Mouse (Mus musculus) CH12.LX (cell line): Measurements from ENCODE around the gene 1600014C10Rik. TPM values are rescaled to one million over a fixed set of nuclear protein-coding genes. Genes with fewer than 3 reads are reported as not detected.
A peak's percentile ranks its signal among the peaks of the same experiment; 100 is the strongest.

Source experiments
- DNase-seq: peaks from one replicate; pipeline ENCODE4 v3.0.0-alpha.2; 2013; ENCODE audit errors: extremely low read depth
- H3K27ac ChIP-seq: 2 replicates; pipeline ENCODE4 v1.5.1; 2012; ENCODE audit warnings: low read depth, mild to moderate bottlenecking, control low read depth, moderate library complexity; ENCODE audit not compliant: insufficient read depth
- H3K27me3 ChIP-seq: replicated peaks from 2 replicates; pipeline ENCODE3; 2012; ENCODE audit warnings: inconsistent platforms
- H3K36me3 ChIP-seq, 2 experiments: replicated peaks in 1 of 2; 2 replicates each; pipeline versions ENCODE3 to v1.6.1; 2012; ENCODE audit warnings: inconsistent platforms in 1 of 2, low read length in 1 of 2, mild to moderate bottlenecking in 1 of 2, mixed read lengths in 1 of 2, moderate library complexity in 1 of 2; ENCODE audit not compliant: control insufficient read depth in 1 of 2, insufficient read depth in 1 of 2
- H3K4me1 ChIP-seq, 2 experiments: 2 replicates each; pipeline ENCODE4 v1.6.1; 2012; ENCODE audit warnings: inconsistent platforms in 1 of 2, moderate library complexity in 1 of 2; ENCODE audit not compliant: insufficient read depth in 2 of 2, control insufficient read depth in 1 of 2
- H3K4me2 ChIP-seq: 2 replicates; pipeline ENCODE4 v1.6.1; 2012; ENCODE audit warnings: low read depth, mild to moderate bottlenecking, control low read depth; ENCODE audit not compliant: poor library complexity, insufficient read depth, severe bottlenecking
- H3K4me3 ChIP-seq, 3 experiments: fragments of 150-350 bp in 1 of 3; sonication (generic) in 1 of 3; replicated peaks in 1 of 3; 2 replicates each; pipeline versions ENCODE3 to v1.5.1; 2011 to 2012; ENCODE audit warnings: low read depth in 2 of 3, low read length in 2 of 3, mild to moderate bottlenecking in 2 of 3, moderate library complexity in 2 of 3, control low read depth in 1 of 3, improper control_type of control experiment in 1 of 3, inconsistent platforms in 1 of 3, mixed read lengths in 1 of 3; ENCODE audit not compliant: poor library complexity in 1 of 3
- H3K79me2 ChIP-seq: replicated peaks from 2 replicates; pipeline ENCODE4 v1.6.1; 2012; ENCODE audit warnings: mild to moderate bottlenecking, moderate library complexity; ENCODE audit not compliant: control insufficient read depth, poor library complexity, insufficient read depth, severe bottlenecking; ENCODE audit errors: extremely low read depth
- H3K9ac ChIP-seq: 2 replicates; pipeline ENCODE4 v1.6.1; 2012; ENCODE audit warnings: low read depth, mild to moderate bottlenecking, control low read depth, moderate library complexity; ENCODE audit not compliant: insufficient read depth
- H3K9me3 ChIP-seq: replicated peaks from 2 replicates; pipeline ENCODE3; 2012; ENCODE audit warnings: low read length, inconsistent platforms, mixed read lengths
- ELF1 ChIP-seq: IDR thresholded peaks from 2 replicates; pipeline ENCODE4 v1.6.1; 2014; ENCODE audit warnings: low read depth, mild to moderate bottlenecking, inconsistent platforms, low read length, improper control_type of control experiment
- EP300 ChIP-seq: IDR thresholded peaks from 2 replicates; pipeline ENCODE4 v1.6.1; 2011; ENCODE audit warnings: low read length, improper control_type of control experiment
- JUND ChIP-seq: conservative IDR thresholded peaks from 2 replicates; pipeline ENCODE4 v1.6.1; 2011; ENCODE audit warnings: low read depth, low read length, improper control_type of control experiment
- KAT2A ChIP-seq: IDR thresholded peaks from 2 replicates; pipeline ENCODE4 v1.6.1; 2012; ENCODE audit warnings: low read length, improper control_type of control experiment, inconsistent platforms; ENCODE audit not compliant: insufficient replicate concordance
- MAFK ChIP-seq: IDR thresholded peaks from 2 replicates; pipeline ENCODE4 v1.6.1; 2011; ENCODE audit warnings: low read length, improper control_type of control experiment; ENCODE audit not compliant: insufficient replicate concordance
- MAX ChIP-seq: IDR thresholded peaks from 2 replicates; pipeline ENCODE4 v1.6.1; 2011; ENCODE audit warnings: low read length, improper control_type of control experiment
- MAZ ChIP-seq: IDR thresholded peaks from 2 replicates; pipeline ENCODE4 v1.6.1; 2012; ENCODE audit warnings: low read depth, mild to moderate bottlenecking, inconsistent platforms, low read length, improper control_type of control experiment, moderate library complexity
- MXI1 ChIP-seq: IDR thresholded peaks from 2 replicates; pipeline ENCODE4 v1.6.1; 2011; ENCODE audit warnings: mild to moderate bottlenecking, low read depth, low read length, improper control_type of control experiment
- NRF1 ChIP-seq: IDR thresholded peaks from 2 replicates; pipeline ENCODE4 v1.6.1; 2014; ENCODE audit warnings: low read depth, mild to moderate bottlenecking, inconsistent platforms, low read length, improper control_type of control experiment, moderate library complexity
- POLR2A ChIP-seq: IDR thresholded peaks from 2 replicates; pipeline ENCODE4 v1.6.1; 2011; ENCODE audit warnings: low read depth, mild to moderate bottlenecking, improper control_type of control experiment, low read length
- RAD21 ChIP-seq: IDR thresholded peaks from 2 replicates; pipeline ENCODE4 v1.6.1; 2011; ENCODE audit warnings: low read depth, mild to moderate bottlenecking, low read length, improper control_type of control experiment, moderate library complexity
- SIN3A ChIP-seq: IDR thresholded peaks from 2 replicates; pipeline ENCODE4 v1.6.1; 2012; ENCODE audit warnings: low read length, improper control_type of control experiment, inconsistent platforms
- UBTF ChIP-seq: IDR thresholded peaks from 2 replicates; pipeline ENCODE4 v1.6.1; 2012; ENCODE audit warnings: low read depth, mild to moderate bottlenecking, inconsistent platforms, low read length, improper control_type of control experiment, moderate library complexity
- USF1 ChIP-seq: IDR thresholded peaks from 2 replicates; pipeline ENCODE4 v1.6.1; 2014; ENCODE audit warnings: low read depth, mild to moderate bottlenecking, inconsistent platforms, low read length, improper control_type of control experiment
- ZC3H11A ChIP-seq: IDR thresholded peaks from 2 replicates; pipeline ENCODE4 v1.6.1; 2012; ENCODE audit warnings: low read depth, mild to moderate bottlenecking, inconsistent platforms, low read length, improper control_type of control experiment
- ZKSCAN1 ChIP-seq: IDR thresholded peaks from 2 replicates; pipeline ENCODE4 v1.6.1; 2012; ENCODE audit warnings: low read depth, inconsistent platforms, low read length, improper control_type of control experiment, borderline replicate concordance
- ZMIZ1 ChIP-seq: IDR thresholded peaks from 2 replicates; pipeline ENCODE4 v1.6.1; 2012; ENCODE audit warnings: low read depth, mild to moderate bottlenecking, inconsistent platforms, low read length, improper control_type of control experiment
- dilution Hi-C: fragments of 300-500 bp; cut with MboI; formaldehyde crosslinking; loops from 2 replicates; pipeline ENCODE4 v1.14.3; 2020; ENCODE audit warnings: low sequenced_read_pairs; ENCODE audit not compliant: extremely low pct_unique_long_range_greater_than_20kb, extremely low pct_ligation_motif_present
- in situ Hi-C: fragments of 300-500 bp; cut with MboI; formaldehyde crosslinking; loops from 3 replicates; pipeline ENCODE4 v1.14.3; 2019; ENCODE audit warnings: low sequenced_read_pairs, low pct_ligation_motif_present, low pct_unique_long_range_greater_than_20kb, mixed read lengths
- polyA plus RNA-seq: library from polyadenylated mRNA; unstranded; fragments of >175 nt; gene quantifications from 2 replicates; pipeline ENCODE4 v1.2.1, GENCODE M21; 2012; ENCODE audit warnings: low read depth; ENCODE audit not compliant: insufficient read length
- total RNA-seq, 2 experiments: library from RNA; depleted of rRNA; stranded (reverse); fragments of 300-350 nt in 1 of 2; fragments of >200 nt in 1 of 2; gene quantifications; 2 replicates each; pipeline ENCODE4 v1.2.3; 2012 to 2014

The 1600014C10Rik gene
- total RNA-seq (2012; rRNA removed), result 7.4 and 8.1 TPM in 2 replicates
- 9.7 and 10.3 TPM in 2 replicates for total RNA-seq (2014; rRNA removed)
- polyA plus RNA-seq, result 9.4 and 10.6 TPM in 2 replicates

GRCm38 (mm10) chr7:38182962-38183687 lies at the start of gene 1600014C10Rik:
TSS of gene 1600014C10Rik (plus strand) at chr7:38183217.
- dilution Hi-C loops, result no loop called here
- Histone ChIP-seq H3K9me3 (no peaks in the 10 kb centered on the region), H3K4me3 (peak within 1 kb of the TSS; percentile 69 to 84 (median 81)), H3K79me2 (no peaks in the 10 kb centered on the region), H3K27me3 (no peaks in the 10 kb centered on the region), H3K27ac (peak within 1 kb of the TSS; percentile 52; the same call in 1 of the 2 replicates), H3K9ac (peak within 1 kb of the TSS; percentile 66), H3K4me2 (peak within 1 kb of the TSS; percentile 92)
- in situ Hi-C loops, result no loop called here
- peak; percentile 53 for DNase-seq
- no peak for TF ChIP-seq RAD21
- TF ChIP-seq ZKSCAN1, result no peak
- no peak for TF ChIP-seq JUND
- peak; percentile 67; the same call in 1 of the 2 replicates for TF ChIP-seq SIN3A
- no peak for TF ChIP-seq UBTF
- no peak for TF ChIP-seq POLR2A
- TF ChIP-seq ZC3H11A, result no peak
- TF ChIP-seq MXI1, result no peak
- no peak for TF ChIP-seq NRF1
- TF ChIP-seq MAZ, result 0 out of 2 replicates have a peak, but pooled peaks have one; percentile 23
- TF ChIP-seq, all 38 proteins: peak for 2
- peaks cover 0 to 7% of the 10 kb centered on the region in 2 experiments for H3K36me3 ChIP-seq
- H3K4me1 ChIP-seq, result peaks cover 4 to 32% of the 10 kb centered on the region in 2 experiments; a peak in 3 of 4 replicates

GRCm38 (mm10) chr7:38134471-38134870 lies 48.5 kb upstream of the 1600014C10Rik start:
- Histone ChIP-seq H3K4me2 (no peak overlapping the region), H3K4me1 (peaks cover 0 to 37% of the 10 kb centered on the region in 2 experiments; a peak in 3 of 4 replicates), H3K4me3 (no peak overlapping the region), H3K9ac (no peak overlapping the region), H3K9me3 (no peaks in the 10 kb centered on the region), H3K27ac (no peak overlapping the region), H3K36me3 (no peaks in the 10 kb centered on the region), H3K27me3 (peaks cover 2% of the 10 kb centered on the region)
- DNase-seq, result no peak
- in situ Hi-C loops, result loop anchor here (5.0 kb wide), 1 partner anchor 72 kb away; no protein-coding TSS in a partner anchor
- TF ChIP-seq NRF1 (no peak), EP300 (no peak), POLR2A (no peak), MAFK (no peak), MAX (no peak), USF1 (no peak), KAT2A (no peak), ZMIZ1 (no peak), ELF1 (no peak), ZC3H11A (no peak)
- TF ChIP-seq, all 38 proteins: peak for 0
- dilution Hi-C loops, result no loop called here
- H3K79me2 ChIP-seq, result no peaks in the 10 kb centered on the region
